Mouse (Mus musculus): ENCODE results near the gene Slc16a11.

DNA sequence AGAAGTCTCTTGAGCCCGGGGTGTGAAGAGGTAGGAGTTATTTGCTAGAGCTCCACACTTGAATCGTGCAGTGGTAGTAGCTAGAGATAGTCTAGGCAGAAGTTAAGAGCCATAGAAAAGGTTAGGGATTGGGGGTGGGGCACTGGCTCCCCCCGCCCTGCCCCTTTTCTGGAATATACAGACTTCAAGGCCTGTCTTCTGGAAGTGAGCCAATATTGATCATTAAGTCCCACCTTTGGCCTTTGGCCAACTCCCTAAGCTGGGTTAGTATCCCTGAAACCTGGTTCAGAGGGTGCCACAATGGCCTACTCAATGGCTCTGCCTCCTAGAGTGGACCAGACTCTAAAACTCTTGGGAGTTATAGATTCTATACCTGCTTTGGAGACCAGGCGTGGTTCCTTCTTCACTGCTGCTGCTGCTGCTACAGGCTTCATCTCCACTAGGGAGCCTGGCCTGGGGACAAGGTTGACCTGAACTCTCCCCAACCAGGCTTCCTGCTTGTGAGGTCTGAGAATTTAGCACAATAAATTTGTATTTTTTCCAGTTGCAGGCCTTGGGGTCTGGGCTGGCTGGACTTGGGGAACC is 15.2 kb downstream of the Slc16a11 start:
- TF ChIP-seq ETS1 (conservative IDR thresholded peaks at IDR 0.05; ENCODE audit: low read depth, low read length): no peak
- TF ChIP-seq CTCF (conservative IDR thresholded peaks at IDR 0.05 in 1 of 2, IDR thresholded peaks at IDR 0.05 in 1 of 2; ENCODE audit: low read depth in 2 of 2, low read length in 2 of 2): no peak
- no peak for TF ChIP-seq ZMIZ1 (IDR thresholded peaks at IDR 0.05; ENCODE audit: low read depth, low read length)
- no peak for TF ChIP-seq ZNF384 (IDR thresholded peaks at IDR 0.05; ENCODE audit: low read depth, low read length)
- no peak for TF ChIP-seq MAFK (IDR thresholded peaks at IDR 0.05; ENCODE audit: insufficient replicate concordance, low read length)

Measured in CH12.LX (cell line).